9 mouse cellular contexts compared by ENCODE assay signal in genomic region chr16:35139873-35140619, GRCm38 (mm10). TPM values are rescaled to one million over a fixed set of nuclear protein-coding genes. Genes with fewer than 3 reads are reported as not detected.
DNase-seq lines count a peak whose midpoint lies in the region; ATAC-seq and TF ChIP-seq lines count a peak whose summit lies in the region.
"Had no signal": no experiment of that assay in that cellular context is flagged by ENCODE, and none has a peak within 500 bp of the region (broad histone marks: within the 10 kb centered on the region; RNA-seq: fewer than 3 reads in every experiment).

No protein-coding gene starts in this region.

- peak overlapping the region; percentile 22 for H3K4me2 ChIP-seq in liver, postnatal 0 days (ENCODE audit: low read depth, low read length)
- no peak overlapping the region for H3K4me2 ChIP-seq in liver, embryonic 12.5 days
- H3K4me2 ChIP-seq in hindbrain, embryonic 15.5 days = peak overlapping the region; percentile 22
- H3K4me2 ChIP-seq: limb, embryonic 15.5 days had no signal

- no peak overlapping the region for H3K27ac ChIP-seq in liver, postnatal 0 days (ENCODE audit: low read depth)
- no peak overlapping the region for H3K27ac ChIP-seq in liver, embryonic 12.5 days
- H3K27ac ChIP-seq in hindbrain, embryonic 15.5 days (replicated peaks) = peak overlapping the region; percentile 56
- H3K27ac ChIP-seq: limb, embryonic 15.5 days had no signal

- H3K9ac ChIP-seq in liver, postnatal 0 days (replicated peaks) = no peak overlapping the region
- H3K9ac ChIP-seq in liver, embryonic 12.5 days = no peak overlapping the region
- no peak overlapping the region for H3K9ac ChIP-seq in hindbrain, embryonic 15.5 days
- H3K9ac ChIP-seq: limb, embryonic 15.5 days had no signal

- no peak for TF ChIP-seq EP300 in liver, postnatal 0 days (IDR thresholded peaks at IDR 0.05; ENCODE audit: low read depth)

- no peak for TF ChIP-seq CTCF in liver, postnatal 0 days (IDR thresholded peaks at IDR 0.05; ENCODE audit: low read depth)

- H3K27me3 ChIP-seq in liver, postnatal 0 days (ENCODE audit: insufficient read depth, low read length) = no peaks in the 10 kb centered on the region
- H3K27me3 ChIP-seq in liver, embryonic 12.5 days (replicated peaks) = peaks cover 11% of the 10 kb centered on the region; the same call in 1 of the 2 replicates
- no peaks in the 10 kb centered on the region for H3K27me3 ChIP-seq in hindbrain, embryonic 15.5 days
- H3K27me3 ChIP-seq: limb, embryonic 15.5 days had no signal

- no peaks in the 10 kb centered on the region for H3K36me3 ChIP-seq in liver, postnatal 0 days (replicated peaks; ENCODE audit: insufficient read depth, low read length)
- no peaks in the 10 kb centered on the region for H3K36me3 ChIP-seq in liver, embryonic 12.5 days
- no peaks in the 10 kb centered on the region for H3K36me3 ChIP-seq in hindbrain, embryonic 15.5 days
- H3K36me3 ChIP-seq: limb, embryonic 15.5 days had no signal

- no peak for DNase-seq in liver, postnatal 0 days
- DNase-seq in embryo, embryonic 9.5 days (ENCODE audit: extremely low spot score) = peak; percentile 12
- peak; percentile 73 for DNase-seq in retina, postnatal 1 day
- DNase-seq in B cell, adult 2 months = no peak
- DNase-seq in spleen, postnatal 36 days (ENCODE audit: low spot score in 2 of 2) = no peak
- no peak for DNase-seq in kidney, postnatal 36 days

- H3K9me3 ChIP-seq in liver, postnatal 0 days (ENCODE audit: low read length) = no peaks in the 10 kb centered on the region
- H3K9me3 ChIP-seq in liver, embryonic 12.5 days (replicated peaks) = no peaks in the 10 kb centered on the region
- H3K9me3 ChIP-seq in hindbrain, embryonic 15.5 days = no peaks in the 10 kb centered on the region
- H3K9me3 ChIP-seq: limb, embryonic 15.5 days had no signal

- H3K4me3 ChIP-seq in liver, postnatal 0 days (ENCODE audit: low read depth, low read length) = no peak overlapping the region
- no peak overlapping the region for H3K4me3 ChIP-seq in liver, embryonic 12.5 days
- no peak overlapping the region for H3K4me3 ChIP-seq in hindbrain, embryonic 15.5 days
- H3K4me3 ChIP-seq: limb, embryonic 15.5 days had no signal

- peak; percentile 56; the same call in 1 of the 2 replicates for ATAC-seq in liver, postnatal 0 days
- no peak for ATAC-seq in liver, embryonic 12.5 days
- peak; percentile 74 for ATAC-seq in hindbrain, embryonic 15.5 days (ENCODE audit: low FRiP score, low read depth)

- H3K4me1 ChIP-seq in liver, postnatal 0 days (ENCODE audit: insufficient read depth) = no peaks in the 10 kb centered on the region
- H3K4me1 ChIP-seq in liver, embryonic 12.5 days = 0 out of 2 replicates have a peak, but pooled peaks cover 5% of the 10 kb centered on the region
- H3K4me1 ChIP-seq in hindbrain, embryonic 15.5 days (replicated peaks) = peaks cover 20% of the 10 kb centered on the region

- WGBS in liver, postnatal 0 days (ENCODE audit: insufficient replicate concordance) = 40% methylated on average over 11 of the region's 11 CpGs
- 37% methylated on average over 11 of the region's 11 CpGs for WGBS in liver, embryonic 12.5 days (ENCODE audit: insufficient replicate concordance)
- 22% methylated on average over 11 of the region's 11 CpGs for WGBS in hindbrain, embryonic 15.5 days

RNA-seq across cellular contexts. Expression of gene Adcy5, which starts 14.6 kb away (rescaled TPM):
- polyA plus RNA-seq in liver, postnatal 0 days (2015; fragmentation: Nextera tagmentation; extraction: Ambion mirVana) = 0.28 and 0.39 TPM in 2 replicates
- polyA plus RNA-seq in liver, embryonic 12.5 days (2016; fragmentation: Nextera tagmentation; extraction: Ambion mirVana) = 0.20 and 0.27 TPM in 2 replicates
- 7.1 and 7.6 TPM in 2 replicates for polyA plus RNA-seq in hindbrain, embryonic 15.5 days (2015; fragmentation: Nextera tagmentation; extraction: Ambion mirVana)

Comparison
In these comparisons a context has a peak if more than half of its experiments do, and no peak if none do; other contexts are left out.
1. DNase-seq: peak in embryo, embryonic 9.5 days (single experiment) and retina, postnatal 1 day (single experiment); none in liver, postnatal 0 days (single experiment), B cell, adult 2 months (0 of 2), spleen, postnatal 36 days (0 of 2) and kidney, postnatal 36 days (0 of 2).